Mouse (Mus musculus) C2C12 (cell line): ENCODE results near the gene Nup133.

ENCODE experiments used
- CTCF ChIP-seq: IDR thresholded peaks from one replicate; pipeline ENCODE4 v1.5.1; 2011; ENCODE audit not compliant: control insufficient read depth, insufficient read depth, insufficient read length
- USF1 ChIP-seq: IDR thresholded peaks from one replicate; pipeline ENCODE4 v1.6.1; 2011; ENCODE audit warnings: low read depth, mild to moderate bottlenecking, control low read depth, moderate library complexity

- TF ChIP-seq CTCF: no peak
- TF ChIP-seq USF1: no peak
Measured at GRCm38 (mm10) chr8:123950077-123950802, 1.2 kb upstream of the Nup133 start.
